Mouse (Mus musculus): Measurements from ENCODE around the gene Gm10570.

DNA sequence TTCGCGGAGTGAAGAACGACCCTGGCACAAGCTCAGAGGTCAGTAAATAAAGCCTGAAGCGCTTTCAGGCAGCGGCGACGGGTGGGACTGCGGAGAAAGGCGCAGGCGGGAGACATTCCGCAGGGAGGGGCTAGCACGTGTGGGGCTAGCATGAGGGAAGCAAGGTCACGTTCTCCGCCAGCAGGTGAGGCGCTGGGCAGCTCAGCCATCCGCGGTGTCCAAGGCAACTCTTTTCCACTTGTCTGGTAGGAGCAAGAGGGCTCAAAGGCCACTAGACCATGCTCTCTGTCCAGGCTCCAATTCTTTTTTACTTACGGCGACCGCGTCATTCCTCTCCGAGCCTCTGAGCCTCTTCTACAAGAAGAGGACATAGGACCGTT, 633 bp downstream of the Gm10570 start:
- TF ChIP-seq CTCF (IDR thresholded peaks at IDR 0.05; ENCODE audit: low read depth) (no peak), EP300 (IDR thresholded peaks at IDR 0.05; ENCODE audit: low read depth) (no peak)
